Mouse (Mus musculus) left cerebral cortex, adult 9 months (tissue): Measurements from ENCODE around the gene Gm5128.
"Not testable (repeated sequence)": the region's sequence is repeated elsewhere in the genome, so short reads cannot be mapped to it uniquely, and the experiment has no call there.

Experiments used
- DNase-seq, 2 experiments: peaks; one replicate each; pipeline ENCODE4 v3.0.0; 2022; ENCODE audit warnings: low spot score in 2 of 2

The Gm5128 gene

DNA sequence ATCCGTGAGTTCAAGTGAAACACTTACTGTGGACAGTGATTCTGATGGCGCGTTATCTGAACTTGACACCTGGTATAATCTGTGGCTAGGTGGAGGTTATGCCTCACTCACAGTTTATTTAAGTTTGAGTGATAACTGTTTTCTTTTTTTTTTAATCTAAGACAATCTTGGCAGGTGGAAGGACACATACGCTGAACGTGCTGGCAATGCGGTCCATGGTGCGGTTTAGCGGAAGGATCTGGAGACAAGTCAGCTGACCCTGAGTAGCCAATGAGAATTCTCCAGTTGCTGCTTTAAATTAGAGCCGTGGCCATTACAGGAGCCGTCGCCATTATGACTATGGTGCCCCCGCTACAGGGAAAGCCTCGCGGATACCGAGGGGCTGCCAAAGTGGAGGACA lies at the start of gene Gm5128:
Gm5128 (plus strand) TSS at position 301 of the 400 bp plus-strand sequence.
- DNase-seq = not testable (repeated sequence)

DNA sequence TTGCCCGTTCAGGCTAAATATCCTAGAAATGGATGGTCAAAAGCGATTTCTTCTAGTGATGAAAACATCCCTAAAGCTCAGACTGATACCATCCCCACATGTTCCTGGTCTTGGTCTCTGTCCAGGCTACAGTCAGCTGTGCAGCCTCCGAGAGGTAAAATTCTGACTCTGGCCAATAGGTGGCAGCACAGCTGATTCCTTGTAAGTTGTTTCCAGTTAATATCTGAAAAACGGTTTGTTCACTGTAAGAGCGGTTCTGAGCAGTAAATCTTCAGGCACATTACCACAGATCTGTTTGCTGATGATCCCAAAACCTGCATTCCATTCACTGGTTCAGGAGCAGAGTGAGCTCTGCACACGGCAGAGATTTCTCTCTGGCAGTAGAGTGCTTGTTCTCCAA lies 12.4 kb upstream of the Gm5128 start:
- DNase-seq = not testable (repeated sequence)

DNA sequence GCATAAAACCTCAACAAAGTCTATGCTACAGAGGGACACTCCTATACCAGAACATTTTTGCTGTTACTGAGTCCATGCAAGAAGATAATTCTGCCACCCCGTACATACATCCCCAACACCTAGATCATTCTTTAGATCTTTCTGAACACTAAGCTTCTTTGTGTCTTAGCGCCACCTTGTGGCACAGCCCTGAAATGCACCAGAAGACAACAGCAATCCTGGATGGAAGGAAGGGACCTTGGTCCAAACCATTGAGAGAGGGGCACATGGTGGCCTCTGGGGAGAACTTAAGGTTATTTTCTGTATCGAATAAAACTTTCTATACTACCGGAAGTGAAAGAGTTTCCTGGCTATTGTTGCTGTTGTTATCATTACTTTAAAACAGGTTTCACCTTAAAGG lies 11.1 kb upstream of the Gm5128 start:
- not testable (repeated sequence) for DNase-seq

DNA sequence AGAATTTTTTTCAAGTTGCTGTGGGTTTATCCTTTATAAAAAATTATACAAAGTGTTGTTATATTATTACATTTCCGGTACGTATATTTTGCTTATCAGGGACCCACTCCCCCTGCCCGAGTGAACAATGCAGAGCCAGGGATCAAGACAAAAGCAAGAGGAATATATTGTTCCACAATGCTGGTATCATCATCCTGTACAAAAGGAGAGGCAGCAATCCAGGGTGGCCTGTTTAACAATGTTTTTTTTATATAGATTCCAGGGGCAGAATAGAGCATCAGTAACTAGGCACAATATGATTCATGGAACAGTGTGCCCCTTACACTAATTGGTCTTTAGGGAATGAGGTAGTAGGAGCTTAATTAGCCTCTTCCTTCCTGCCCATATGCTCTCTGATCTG lies 30.5 kb downstream of the Gm5128 start:
- not testable (repeated sequence) for DNase-seq

DNA sequence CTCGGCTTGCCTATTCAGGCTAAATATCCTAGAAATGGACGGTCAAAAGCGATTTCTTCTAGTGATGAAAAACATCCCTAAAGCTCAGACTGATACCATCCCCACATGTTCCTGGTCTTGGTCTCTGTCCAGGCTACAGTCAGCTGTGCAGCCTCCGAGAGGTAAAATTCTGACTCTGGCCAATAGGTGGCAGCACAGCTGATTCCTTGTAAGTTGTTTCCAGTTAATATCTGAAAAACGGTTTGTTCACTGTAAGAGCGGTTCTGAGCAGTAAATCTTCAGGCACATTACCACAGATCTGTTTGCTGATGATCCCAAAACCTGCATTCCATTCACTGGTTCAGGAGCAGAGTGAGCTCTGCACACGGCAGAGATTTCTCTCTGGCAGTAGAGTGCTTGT lies 48.1 kb downstream of the Gm5128 start:
- not testable (repeated sequence) for DNase-seq

DNA sequence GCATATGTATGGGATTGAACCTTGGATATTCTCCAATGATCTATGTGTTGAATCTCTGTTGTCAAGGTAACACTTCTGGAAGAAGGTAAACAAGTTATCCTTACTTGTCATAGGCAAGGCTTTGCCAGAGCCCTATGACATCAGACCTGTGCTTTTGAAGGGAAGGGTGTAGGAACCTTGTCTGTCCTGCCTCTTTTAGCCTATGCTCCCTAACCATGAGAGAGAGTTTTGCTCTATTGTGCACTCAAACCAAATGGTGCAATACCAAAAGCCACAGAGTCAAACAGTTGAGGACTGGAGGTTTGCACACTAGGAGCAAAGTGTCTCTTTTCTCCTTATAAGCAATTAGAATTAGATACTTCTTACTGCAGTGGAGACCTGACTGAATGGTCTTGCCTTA lies 48.7 kb downstream of the Gm5128 start:
- DNase-seq = not testable (repeated sequence)

DNA sequence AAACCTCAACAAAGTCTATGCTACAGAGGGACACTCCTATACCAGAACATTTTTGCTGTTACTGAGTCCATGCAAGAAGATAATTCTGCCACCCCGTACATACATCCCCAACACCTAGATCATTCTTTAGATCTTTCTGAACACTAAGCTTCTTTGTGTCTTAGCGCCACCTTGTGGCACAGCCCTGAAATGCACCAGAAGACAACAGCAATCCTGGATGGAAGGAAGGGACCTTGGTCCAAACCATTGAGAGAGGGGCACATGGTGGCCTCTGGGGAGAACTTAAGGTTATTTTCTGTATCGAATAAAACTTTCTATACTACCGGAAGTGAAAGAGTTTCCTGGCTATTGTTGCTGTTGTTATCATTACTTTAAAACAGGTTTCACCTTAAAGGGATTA lies 49.4 kb downstream of the Gm5128 start:
- not testable (repeated sequence) for DNase-seq
